Mouse (Mus musculus): ENCODE measurements at regions not wholly inside any gene's neighbourhood (a gene's known extent, or its start where the extent isn't known, plus 50 kb on each side); places are given as distances from the start of the nearest gene placed in this dataset.

GRCm38 (mm10) chr9:14194748-14195147, 80.1 kb upstream of the Sesn3 start:
- TF ChIP-seq CTCF (IDR thresholded peaks at IDR 0.05; ENCODE audit: extremely low read depth, insufficient read length, insufficient replicate concordance, low read depth, low read length) (no peak), POLR2A (IDR thresholded peaks at IDR 0.05; ENCODE audit: low read depth, low read length) (no peak)

Measured in small intestine, adult 2 months (tissue).